Mouse (Mus musculus) neural tube, postnatal 0 days (tissue): ENCODE data around the gene Dhx30. TPM values are rescaled to one million over a fixed set of nuclear protein-coding genes. Genes with fewer than 3 reads are reported as not detected.

Experiments used
- polyA plus RNA-seq: library from polyadenylated mRNA; unstranded; fragments of >200 nt; fragmentation: Nextera tagmentation; extraction: Ambion mirVana; gene quantifications from 2 replicates; pipeline ENCODE4 v1.2.1, GENCODE M21; 2015

Dhx30 gene
- polyA plus RNA-seq = 110 and 128 TPM in 2 replicates

DNA sequence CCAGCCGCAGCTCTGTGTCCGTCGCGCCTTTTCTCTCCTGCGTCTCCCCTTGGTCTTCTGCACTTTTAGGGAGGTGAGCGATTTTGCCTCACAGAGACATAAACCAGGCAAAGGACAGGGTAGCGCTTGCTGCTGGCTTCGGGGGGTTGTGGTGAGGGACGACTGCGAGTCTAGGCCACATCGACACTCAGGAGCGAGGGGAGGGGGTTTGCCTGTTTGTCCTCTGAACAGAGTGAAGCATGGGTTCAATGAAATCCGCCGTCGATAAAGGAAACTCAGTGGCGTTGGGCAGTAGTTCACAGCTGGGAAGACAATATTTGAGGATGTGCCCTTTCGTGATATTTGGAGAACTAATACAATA is at the start of gene Dhx30:
Gene Dhx30 (minus strand): TSS at position 52 of the 361 bp plus-strand sequence.

GRCm38 (mm10) chr9:110116977-110117778 is 452 bp downstream of the Dhx30 start, which contains the start of gene Smarcc1:
Gene Smarcc1 (plus strand): TSS chr9:110117708.

Other genes starting within 250 kb of the Dhx30 start
- gene Cdc25a, start 242.3 kb downstream of the Dhx30 start, polyA plus RNA-seq = 6.8 and 8.4 TPM in 2 replicates
- 183 TPM in 2 replicates for gene Map4, start 186.4 kb downstream of the Dhx30 start, polyA plus RNA-seq
- 40.9 and 45.1 TPM in 2 replicates for gene Smarcc1, start 122 bp downstream of the Dhx30 start, polyA plus RNA-seq
- 295 and 306 TPM in 2 replicates for gene Cspg5, start 126.0 kb upstream of the Dhx30 start, polyA plus RNA-seq
- 22.5 and 29.3 TPM in 2 replicates for gene Elp6, start 187.3 kb upstream of the Dhx30 start, polyA plus RNA-seq
- gene Scap, start 215.5 kb upstream of the Dhx30 start, polyA plus RNA-seq = 48.0 and 54.5 TPM in 2 replicates